Mouse (Mus musculus) thymus, adult 2 months (tissue): ENCODE results near the gene Kctd14.

Source experiments
- CTCF ChIP-seq: fragments of 200-500 bp; IDR thresholded peaks from 2 replicates; pipeline ENCODE4 v1.5.1; 2012; ENCODE audit warnings: mild to moderate bottlenecking, control low read depth, low read length, moderate library complexity, borderline replicate concordance; ENCODE audit not compliant: control insufficient read depth, poor library complexity, insufficient read depth; ENCODE audit errors: extremely low read depth
- POLR2A ChIP-seq: fragments of 200-500 bp; IDR thresholded peaks from 2 replicates; pipeline ENCODE4 v1.6.1; 2012; ENCODE audit warnings: mild to moderate bottlenecking, low read length, control low read depth, moderate library complexity; ENCODE audit not compliant: control insufficient read depth, poor library complexity, insufficient read depth; ENCODE audit errors: extremely low read depth

GRCm38 (mm10) chr7:97491157-97491556 lies 40.0 kb downstream of the Kctd14 start:
- TF ChIP-seq POLR2A, result no peak
- no peak for TF ChIP-seq CTCF
